Mouse (Mus musculus) E14TG2a.4 (cell line): ENCODE data around the gene Gm42742.

Source experiments
- CTCF ChIP-seq: conservative IDR thresholded peaks from 2 replicates; pipeline ENCODE4 v1.5.1; 2014; ENCODE audit warnings: low read length
- NANOG ChIP-seq: IDR thresholded peaks from 2 replicates; pipeline ENCODE4 v1.6.1; 2014; ENCODE audit warnings: borderline replicate concordance, low read length, mixed read lengths
- POU5F1 ChIP-seq: IDR thresholded peaks from 2 replicates; pipeline ENCODE4 v1.6.1; 2014; ENCODE audit warnings: low read length, borderline replicate concordance

- TF ChIP-seq CTCF (no peak), NANOG (no peak), POU5F1 (no peak)
Measured at GRCm38 (mm10) chr7:126983113-126983512, 37.8 kb downstream of the Gm42742 start.
